Mouse (Mus musculus): ENCODE results near the gene Acrbp. TPM values are rescaled to one million over a fixed set of nuclear protein-coding genes. Genes with fewer than 3 reads are reported as not detected.

Acrbp gene
- total RNA-seq, 2 experiments from 2014 or later: 2.0 to 2.4 TPM

DNA sequence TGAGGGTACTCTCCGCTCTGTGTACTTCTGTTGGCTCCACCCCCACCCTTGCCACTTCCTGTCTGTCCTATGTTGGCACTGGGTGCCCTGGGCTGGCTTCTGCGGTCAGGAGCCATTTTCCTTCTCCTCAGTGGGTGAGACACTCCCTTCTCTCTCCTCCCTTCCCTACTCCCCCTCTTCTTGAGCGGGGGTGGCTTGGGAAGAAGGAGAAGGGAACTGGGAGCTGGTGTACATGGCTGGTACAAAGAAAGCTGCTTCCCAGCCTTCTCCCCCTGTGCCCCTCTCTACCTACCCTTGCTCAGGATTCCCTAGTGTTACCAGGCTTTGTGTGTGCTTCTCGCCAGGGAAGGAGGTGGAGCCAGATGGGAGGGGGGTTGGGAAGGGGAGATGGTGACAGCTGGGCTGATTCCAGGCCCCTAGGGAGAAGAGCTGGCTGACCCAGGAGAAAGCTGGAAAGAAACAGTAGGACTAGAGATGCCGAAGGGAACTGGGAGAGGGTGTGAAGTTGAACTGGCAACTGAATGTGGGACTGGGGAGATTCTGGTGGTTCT lies 50.0 kb downstream of the Acrbp start:
- DNase-seq (ENCODE audit: low spot score): peak; percentile 37

DNA sequence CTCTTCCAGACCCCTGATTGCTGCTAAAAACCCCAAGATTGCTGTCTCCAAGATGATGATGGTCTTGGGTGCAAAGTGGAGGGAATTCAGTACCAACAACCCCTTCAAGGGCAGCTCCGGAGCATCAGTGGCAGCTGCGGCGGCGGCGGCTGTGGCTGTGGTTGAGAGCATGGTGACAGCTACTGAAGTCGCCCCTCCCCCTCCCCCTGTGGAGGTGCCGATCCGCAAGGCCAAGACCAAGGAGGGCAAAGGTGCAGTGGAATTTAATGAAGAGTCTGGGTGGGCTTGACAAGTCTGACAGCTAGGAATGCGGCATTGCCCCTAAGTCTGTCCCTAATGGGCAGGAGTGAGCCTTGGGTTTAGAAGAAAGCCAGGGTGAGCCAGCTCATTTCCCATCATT lies 52.0 kb downstream of the Acrbp start:
- no peak for DNase-seq (ENCODE audit: low spot score)

DNA sequence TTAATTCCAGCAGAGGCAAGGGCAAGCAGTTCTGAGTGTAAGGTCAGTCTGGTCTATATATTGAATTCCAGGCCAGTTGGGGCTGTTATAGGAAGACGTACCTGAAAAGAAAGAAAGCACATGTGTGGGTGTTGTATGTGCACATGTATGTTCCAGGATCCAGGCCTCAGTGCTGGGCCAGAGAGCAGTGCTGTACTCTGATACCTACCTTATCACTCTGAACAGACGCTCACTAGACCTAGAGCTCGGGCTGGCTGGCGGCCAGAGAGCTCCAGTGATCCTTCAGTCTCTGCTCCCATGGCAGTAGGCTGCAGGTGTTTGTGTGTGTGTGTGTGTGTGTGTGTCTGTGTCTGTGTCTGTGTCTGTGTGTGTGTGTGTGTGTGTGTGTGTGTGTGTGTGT lies 54.7 kb downstream of the Acrbp start:
- DNase-seq (ENCODE audit: low spot score): no peak

DNA sequence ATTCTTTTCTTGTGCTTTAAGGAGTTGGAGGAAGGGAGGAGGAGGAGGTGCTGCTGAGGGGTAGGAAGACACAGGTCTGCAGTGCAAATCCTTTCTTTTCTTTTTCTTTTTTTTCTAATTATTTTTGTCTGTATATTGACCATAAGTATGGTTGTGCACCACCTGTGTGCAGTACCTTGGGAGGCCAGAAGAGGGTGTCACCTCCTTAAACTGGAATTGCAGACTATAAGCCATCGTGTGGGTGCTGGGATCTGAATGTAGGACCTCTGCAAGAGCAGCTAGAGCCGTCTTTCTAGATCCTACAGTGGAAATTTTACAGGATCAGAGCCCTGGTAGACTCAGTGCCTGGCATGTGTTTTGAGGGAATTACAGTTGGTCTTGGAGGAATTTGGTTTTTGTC lies 58.2 kb downstream of the Acrbp start:
- DNase-seq (ENCODE audit: low spot score): no peak

DNA sequence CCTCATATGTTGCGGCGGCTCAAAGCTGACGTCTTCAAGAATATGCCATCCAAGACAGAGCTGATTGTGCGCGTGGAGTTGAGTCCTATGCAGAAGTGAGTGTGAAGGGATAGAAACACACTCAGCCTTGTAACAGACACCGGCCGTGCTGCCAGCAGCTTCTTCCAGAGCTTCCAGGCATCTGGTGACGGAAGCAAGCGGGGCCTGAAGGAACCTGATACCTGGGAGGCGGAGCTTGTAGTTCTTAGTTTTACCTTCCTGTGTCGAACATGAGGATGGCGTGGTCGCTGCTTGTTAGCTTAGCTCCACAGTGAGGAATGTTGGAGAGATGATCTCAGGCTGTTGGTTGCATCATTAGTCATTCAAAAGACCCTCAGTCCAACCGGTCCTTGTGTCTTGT lies 59.9 kb downstream of the Acrbp start:
- DNase-seq (ENCODE audit: low spot score): no peak

DNA sequence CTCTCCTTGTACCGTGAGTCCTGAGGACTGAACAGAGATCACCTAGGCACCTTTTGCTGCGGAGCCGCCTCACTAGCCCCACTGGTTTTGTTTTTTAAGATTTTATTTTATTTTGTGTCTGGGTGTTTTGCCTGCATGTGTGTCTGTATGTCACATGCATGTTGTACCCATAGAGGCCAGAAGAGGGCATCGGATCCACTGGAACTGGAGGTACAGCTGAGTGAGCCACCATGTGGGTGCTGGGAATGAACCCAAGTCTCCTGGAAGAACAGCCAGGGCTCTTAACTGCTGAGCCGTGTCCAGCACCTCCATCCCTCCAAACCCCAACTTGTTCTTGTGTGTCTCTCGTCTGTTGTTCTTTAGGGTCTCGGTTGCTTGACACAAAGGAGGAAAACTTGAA lies 61.4 kb downstream of the Acrbp start:
- no peak for DNase-seq (ENCODE audit: low spot score)

DNA sequence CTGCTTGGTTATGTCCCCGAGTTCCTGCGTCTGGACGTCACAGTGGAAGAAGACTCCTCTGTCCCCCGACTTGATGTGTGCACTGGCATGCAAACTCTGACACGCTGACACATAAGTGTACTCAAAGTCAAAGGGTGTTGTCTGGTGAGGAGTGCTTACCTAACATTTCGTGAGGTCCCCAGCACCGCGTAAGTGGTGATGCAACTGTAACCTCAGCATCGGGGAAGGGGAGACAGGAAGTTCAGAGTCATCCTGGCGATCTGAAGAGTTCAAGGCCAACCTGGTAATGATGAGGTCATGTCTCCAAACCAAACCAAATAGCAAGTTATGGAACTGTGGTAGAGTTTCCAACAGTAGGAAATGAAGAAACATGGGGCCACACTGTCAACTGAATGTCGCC lies 63.1 kb downstream of the Acrbp start:
- DNase-seq (ENCODE audit: low spot score): no peak

Small RNA genes lying within 50 kb of the gene (microRNA-seq; reads per million reads assigned to microRNA genes)
- not detected for gene Mir7045

Other genes with a start within 250 kb of the Acrbp start
- gene Spsb2, start 241.0 kb upstream of the Acrbp start, total RNA-seq (2021): 1 to 10 TPM; 2.2 to 5.3 TPM
- gene Tpi1, start 235.4 kb upstream of the Acrbp start, total RNA-seq (2021): 1,000 to 10,000 TPM; 2,056 to 2,236 TPM
- 10 to 100 TPM; 39.9 to 50.1 TPM for gene Usp5, start 220.2 kb upstream of the Acrbp start, total RNA-seq (2021)
- gene Cdca3, start 220.1 kb upstream of the Acrbp start, total RNA-seq (2021): under 1 TPM; 0.25 to 0.55 TPM
- under 1 TPM; 0.57 to 0.71 TPM for gene Gnb3, start 209.4 kb upstream of the Acrbp start, total RNA-seq (2021)
- 1 to 10 TPM; 3.5 to 4.9 TPM for gene P3h3, start 191.9 kb upstream of the Acrbp start, total RNA-seq (2021)
- under 1 TPM; 0.09 to 0.21 TPM for gene Gpr162, start 185.7 kb upstream of the Acrbp start, total RNA-seq (2021)
- under 1 TPM; 0.38 to 0.41 TPM for gene Cd4, start 161.5 kb upstream of the Acrbp start, total RNA-seq (2021)
- gene Lag3, start 138.0 kb upstream of the Acrbp start, total RNA-seq (2021): under 1 TPM in 1 of 2 experiments, not detected in 1; 0.12 TPM
- 100 to 1,000 TPM in 1 of 2 experiments, 10 to 100 TPM in 1; 64.3 to 105 TPM for gene Ptms, start 129.6 kb upstream of the Acrbp start, total RNA-seq (2021)
- gene Mlf2, start 118.3 kb upstream of the Acrbp start, total RNA-seq (2021): 100 to 1,000 TPM; 196 to 205 TPM
- gene Cops7a, start 84.2 kb upstream of the Acrbp start, total RNA-seq (2021): 100 to 1,000 TPM; 109 to 121 TPM
- under 1 TPM; 0.75 to 0.93 TPM for gene Pianp, start 53.0 kb upstream of the Acrbp start, total RNA-seq (2021)
- gene Zfp384, start 40.5 kb upstream of the Acrbp start, total RNA-seq (2021): 10 to 100 TPM; 22.4 to 24.0 TPM
- 10 to 100 TPM; 22.0 to 23.2 TPM for gene Ing4, start 9.9 kb upstream of the Acrbp start, total RNA-seq (2021)
- gene Lpar5, start 18.2 kb downstream of the Acrbp start, total RNA-seq (2021): not detected
- gene Chd4, start 46.3 kb downstream of the Acrbp start, total RNA-seq (2021): 10 to 100 TPM; 64.1 to 70.6 TPM
- gene Nop2, start 82.2 kb downstream of the Acrbp start, total RNA-seq (2021): 10 to 100 TPM; 16.3 to 17.7 TPM
- 1 to 10 TPM; 5.8 to 6.3 TPM for gene Iffo1, start 95.6 kb downstream of the Acrbp start, total RNA-seq (2021)
- gene Gapdh, start 116.8 kb downstream of the Acrbp start, total RNA-seq (2021): over 10,000 TPM in 1 of 2 experiments, 1,000 to 10,000 TPM in 1; 8,476 to 11,435 TPM
- gene Ncapd2, start 142.0 kb downstream of the Acrbp start, total RNA-seq (2021): 1 to 10 TPM; 6.5 to 8.2 TPM
- 100 to 1,000 TPM; 212 to 229 TPM for gene Mrpl51, start 142.1 kb downstream of the Acrbp start, total RNA-seq (2021)
- gene Vamp1, start 165.9 kb downstream of the Acrbp start, total RNA-seq (2021): 10 to 100 TPM; 13.1 to 14.9 TPM
- gene Tapbpl, start 182.2 kb downstream of the Acrbp start, total RNA-seq (2021): 1 to 10 TPM; 1.9 to 3.0 TPM
- gene Cd27, start 187.3 kb downstream of the Acrbp start, total RNA-seq (2021): under 1 TPM; 0.19 to 0.68 TPM
- gene Tuba3a, start 236.4 kb downstream of the Acrbp start, total RNA-seq (2021): not detected

Data from gastrocnemius, adult 18-20 months (tissue).